Mouse (Mus musculus) adrenal gland, postnatal 10 days (tissue): Measurements from ENCODE around the gene Pik3ip1. TPM values are rescaled to one million over a fixed set of nuclear protein-coding genes. Genes with fewer than 3 reads are reported as not detected.

ENCODE experiments used
- DNase-seq: peaks from one replicate; pipeline ENCODE4 v3.0.0; 2021; ENCODE audit warnings: mixed read lengths
- total RNA-seq, 2 experiments: library from RNA; stranded (reverse); gene quantifications; 2 replicates each; pipeline ENCODE4 v1.2.3; 2021

Gene Pik3ip1
- total RNA-seq, 2 experiments from 2014 or later, result 13.3 to 17.8 TPM

DNA sequence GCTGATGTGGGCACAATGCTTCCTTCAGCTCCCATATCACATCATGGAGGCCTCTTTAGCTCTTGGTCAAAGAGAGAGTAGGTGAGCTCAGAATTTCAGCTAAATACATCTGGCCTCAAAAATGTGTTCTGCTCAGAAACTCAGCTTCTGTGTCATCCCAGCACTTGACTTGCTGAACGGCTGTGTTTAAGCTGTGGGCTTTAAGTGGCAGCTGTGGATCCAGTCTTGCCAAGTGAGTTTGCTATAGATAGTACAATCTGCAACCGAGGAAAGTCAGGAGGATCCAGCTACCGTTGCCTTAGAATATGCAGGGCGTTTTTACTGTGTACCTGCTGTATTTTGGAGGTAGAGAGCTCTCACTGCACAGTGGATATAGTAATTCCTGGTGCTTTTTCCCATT lies 27.8 kb upstream of the Pik3ip1 start:
- DNase-seq, result no peak

DNA sequence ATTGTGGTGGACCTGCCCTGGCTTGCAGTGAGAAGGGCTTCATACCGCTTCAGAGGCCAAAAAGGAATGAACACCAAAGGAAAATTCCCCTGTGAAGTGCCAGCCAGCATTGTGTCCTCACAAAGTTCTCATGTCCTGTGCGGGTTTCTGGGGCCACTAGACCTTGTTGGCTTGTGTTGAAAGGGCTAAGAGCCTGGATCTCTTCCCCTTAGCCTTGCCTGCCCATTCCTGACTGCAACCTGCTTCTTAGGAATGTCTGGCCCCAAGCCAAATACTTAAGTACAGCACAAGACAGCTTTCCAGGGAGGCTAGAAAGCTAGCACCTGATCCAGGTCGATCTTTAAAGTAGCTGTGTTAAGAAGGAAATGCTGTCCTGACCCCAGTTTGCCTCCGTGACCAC lies 27.4 kb upstream of the Pik3ip1 start:
- peak; percentile 20 for DNase-seq

DNA sequence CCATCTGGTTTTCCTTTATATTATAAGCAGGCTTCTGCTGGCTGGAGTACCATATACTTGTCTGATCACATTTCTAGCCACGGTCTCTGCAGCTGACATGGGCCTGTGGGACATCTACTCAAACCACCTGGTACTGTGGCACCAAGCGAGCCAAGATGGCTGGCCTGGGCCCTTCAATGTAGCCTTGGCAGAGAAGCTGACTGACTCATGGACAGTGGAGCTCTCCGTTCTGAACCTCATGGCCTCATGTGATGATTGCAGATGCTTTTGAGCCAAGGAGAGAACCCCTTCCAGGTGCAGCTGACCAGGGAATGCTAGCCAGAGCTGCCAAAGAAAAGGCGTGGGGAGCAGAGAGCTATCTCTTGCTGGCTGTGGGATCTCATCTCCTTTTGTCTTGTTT lies 24.4 kb upstream of the Pik3ip1 start:
- DNase-seq, result no peak

DNA sequence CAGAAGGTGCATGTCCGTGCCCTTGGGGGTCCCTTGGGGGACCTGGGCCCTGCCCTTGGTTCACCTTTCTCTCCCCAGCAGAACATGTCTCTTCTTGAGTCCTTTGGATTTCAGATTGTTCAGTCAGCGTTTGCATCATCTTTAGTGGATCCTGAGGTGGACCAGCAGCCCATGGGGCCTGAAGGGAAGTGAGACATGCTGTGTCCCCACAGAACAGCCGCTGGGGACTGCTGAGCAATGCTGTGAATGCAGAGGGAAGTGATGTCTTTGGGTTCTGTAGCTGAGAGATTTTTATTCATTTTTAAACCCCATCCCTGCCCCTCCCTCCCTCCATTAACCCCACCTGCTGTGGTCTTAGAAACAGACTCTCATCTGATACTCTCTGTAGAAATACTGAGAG lies 22.3 kb upstream of the Pik3ip1 start:
- DNase-seq, result no peak

DNA sequence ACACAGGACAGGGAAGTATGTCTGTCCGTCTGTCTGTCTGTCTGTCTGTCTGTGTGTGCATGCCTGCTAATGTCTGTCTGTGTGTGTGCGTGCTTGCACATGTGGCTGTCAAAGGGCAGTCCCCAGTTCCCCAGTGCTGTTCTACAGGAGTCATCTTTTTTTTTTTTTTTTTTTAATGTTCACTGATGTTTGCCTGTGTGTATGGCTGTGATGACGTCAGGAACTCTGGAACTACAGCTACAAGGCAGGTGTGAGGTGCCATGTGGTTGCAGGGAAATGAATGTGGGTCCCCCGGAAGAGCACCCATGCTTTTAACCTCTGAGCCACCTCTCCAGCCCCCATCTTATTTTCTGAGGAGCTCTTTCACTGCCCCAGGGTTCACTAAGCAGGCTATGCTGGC lies 20.3 kb upstream of the Pik3ip1 start:
- no peak for DNase-seq

DNA sequence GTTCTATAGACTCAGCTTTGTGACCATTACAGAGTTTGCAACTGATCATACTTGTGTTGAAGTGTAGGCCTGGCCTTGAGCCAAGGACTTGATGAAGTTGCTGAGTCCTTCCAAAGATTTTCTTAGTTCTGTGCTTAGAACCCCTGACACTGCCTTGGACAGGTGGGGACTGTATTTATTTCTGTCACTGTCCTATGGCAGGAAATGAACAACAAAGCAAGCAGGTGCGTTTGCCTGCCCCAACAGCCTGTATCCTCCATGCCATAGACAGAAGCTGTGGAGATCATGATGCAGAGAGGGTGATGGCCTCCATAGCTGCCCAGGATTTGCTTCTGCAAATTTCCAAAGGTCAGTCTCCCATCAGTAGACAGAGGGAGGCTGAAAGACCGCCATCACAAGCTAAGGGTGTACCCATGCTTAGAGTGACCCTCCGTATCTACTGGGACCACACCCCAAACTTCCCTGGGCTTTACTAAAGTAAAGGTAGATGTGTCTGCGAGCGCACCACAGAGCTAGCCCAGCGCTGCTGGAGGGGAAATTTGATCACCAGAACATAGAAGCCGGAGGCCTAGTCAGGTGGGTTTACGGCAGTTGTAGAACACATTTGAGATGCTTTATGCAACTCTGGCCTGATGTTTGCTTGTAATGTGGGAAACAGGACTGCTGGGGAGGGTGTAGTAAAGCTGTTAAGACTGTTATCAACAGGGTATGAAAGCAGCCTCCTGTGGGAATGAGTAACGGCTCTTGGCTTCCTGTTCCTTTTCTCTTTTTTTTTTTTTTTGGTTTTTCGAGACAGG lies 19.2 kb upstream of the Pik3ip1 start:
- no peak for DNase-seq

DNA sequence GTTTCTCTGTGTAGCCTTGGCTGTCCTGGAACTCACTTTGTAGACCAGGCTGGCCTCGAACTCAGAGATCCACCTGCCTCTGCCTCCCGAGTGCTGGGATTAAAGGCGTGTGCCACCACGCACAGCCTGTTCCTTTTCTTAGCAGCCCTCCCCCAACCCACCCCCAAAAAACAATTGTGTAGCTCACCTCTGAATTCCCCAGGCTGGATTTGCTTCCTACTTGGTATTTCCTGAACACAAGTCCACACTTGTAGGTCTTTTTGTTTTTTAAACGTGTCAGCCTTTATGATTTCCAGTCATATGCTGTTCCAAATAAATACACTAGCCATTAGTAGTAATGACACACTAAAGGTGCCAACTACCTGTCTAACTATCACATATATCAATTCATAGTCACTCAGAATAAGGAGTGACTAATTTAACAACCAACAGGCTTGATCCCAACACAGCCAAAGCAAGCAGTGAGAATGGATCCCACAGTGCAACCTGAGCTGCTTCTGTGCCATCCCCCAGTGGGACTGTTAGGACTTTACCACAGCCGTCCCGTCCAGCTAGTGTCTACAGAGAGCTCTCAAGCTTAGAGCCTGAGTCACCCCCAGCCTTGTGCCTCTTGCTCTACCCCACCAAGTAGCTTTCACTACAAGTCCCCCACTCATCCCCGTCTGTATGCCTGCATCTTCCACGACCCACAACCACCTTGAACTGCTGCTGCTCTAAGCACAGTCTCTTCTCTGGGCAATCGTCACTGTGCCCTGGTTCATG lies 18.4 kb upstream of the Pik3ip1 start:
- DNase-seq, result no peak

DNA sequence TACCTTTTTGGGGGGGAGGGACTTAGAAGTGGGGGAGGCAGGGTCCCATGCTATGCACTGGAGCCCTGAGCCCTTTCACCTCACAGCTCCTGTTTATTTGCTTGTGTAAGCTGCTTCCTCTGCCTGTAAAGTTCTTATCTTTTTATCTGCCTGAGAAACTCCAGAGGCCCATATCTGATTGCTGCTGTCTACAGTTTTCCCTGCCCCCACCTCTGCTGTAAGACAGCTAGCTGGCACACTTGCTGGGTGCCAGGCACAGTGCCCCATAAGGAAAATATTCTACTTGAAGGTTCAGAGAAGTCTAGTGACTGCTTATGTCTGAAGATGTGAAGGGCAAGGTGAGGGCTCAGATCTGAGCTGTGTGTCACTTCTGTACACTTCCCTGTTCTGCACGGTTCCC lies 16.9 kb upstream of the Pik3ip1 start:
- peak; percentile 31 for DNase-seq

DNA sequence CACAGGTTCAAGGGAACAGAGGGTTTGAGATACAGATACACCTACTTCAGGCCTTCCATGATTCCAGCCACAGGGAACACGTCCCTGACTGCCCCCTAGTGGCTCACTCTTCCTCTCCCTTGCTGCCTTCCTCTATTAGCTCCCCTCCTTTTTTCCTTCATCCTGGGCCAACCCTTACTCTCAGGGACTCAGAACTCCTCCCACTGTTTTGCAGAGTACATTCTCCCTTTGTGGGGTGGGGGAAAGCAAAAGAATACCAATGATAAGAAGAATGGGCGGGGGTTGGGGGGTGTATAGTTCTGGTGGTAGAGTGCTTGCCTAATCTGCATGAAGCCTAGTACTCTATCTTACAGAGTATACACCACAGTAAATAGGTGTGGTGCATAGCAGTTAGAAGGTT lies 16.1 kb upstream of the Pik3ip1 start:
- peak; percentile 84 for DNase-seq

DNA sequence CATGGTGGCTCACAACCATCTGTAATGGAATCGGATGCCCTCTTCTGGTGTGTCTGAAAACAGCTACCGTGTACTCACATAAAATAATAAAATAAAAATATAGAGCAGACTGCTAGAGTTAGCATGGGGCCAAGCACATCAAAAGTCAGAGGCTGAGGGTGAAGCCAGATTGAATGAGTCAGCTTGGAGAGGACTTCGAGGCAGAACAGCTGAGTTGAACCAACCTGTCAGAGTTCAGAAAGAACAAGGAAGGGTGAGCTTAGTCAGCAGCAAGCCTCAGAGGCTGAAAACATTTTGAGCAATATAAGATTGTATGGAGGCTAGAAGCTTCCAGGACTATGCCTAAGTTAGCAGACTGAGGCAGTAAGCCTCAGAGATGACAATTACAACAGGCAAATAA lies 11.9 kb upstream of the Pik3ip1 start:
- no peak for DNase-seq

DNA sequence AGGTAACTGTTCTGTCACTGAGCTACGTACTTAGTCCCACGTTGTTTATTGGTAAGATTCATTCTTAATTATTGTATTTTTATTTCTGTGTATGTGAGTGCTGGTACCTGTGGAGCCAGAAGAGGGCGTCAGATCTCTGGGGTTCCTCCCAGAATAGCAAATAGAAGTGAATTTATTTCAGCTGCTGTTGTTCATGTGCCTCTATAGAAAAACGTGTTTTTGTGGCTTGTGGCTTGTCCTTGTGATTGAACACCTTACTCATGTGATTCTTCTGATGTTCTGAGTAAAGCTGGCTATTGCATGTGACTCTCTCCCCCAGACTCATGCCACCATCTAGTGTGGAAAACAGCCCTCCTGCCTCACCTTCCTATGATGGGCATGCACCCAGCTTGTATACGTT lies 1.9 kb upstream of the Pik3ip1 start:
- DNase-seq, result no peak

DNA sequence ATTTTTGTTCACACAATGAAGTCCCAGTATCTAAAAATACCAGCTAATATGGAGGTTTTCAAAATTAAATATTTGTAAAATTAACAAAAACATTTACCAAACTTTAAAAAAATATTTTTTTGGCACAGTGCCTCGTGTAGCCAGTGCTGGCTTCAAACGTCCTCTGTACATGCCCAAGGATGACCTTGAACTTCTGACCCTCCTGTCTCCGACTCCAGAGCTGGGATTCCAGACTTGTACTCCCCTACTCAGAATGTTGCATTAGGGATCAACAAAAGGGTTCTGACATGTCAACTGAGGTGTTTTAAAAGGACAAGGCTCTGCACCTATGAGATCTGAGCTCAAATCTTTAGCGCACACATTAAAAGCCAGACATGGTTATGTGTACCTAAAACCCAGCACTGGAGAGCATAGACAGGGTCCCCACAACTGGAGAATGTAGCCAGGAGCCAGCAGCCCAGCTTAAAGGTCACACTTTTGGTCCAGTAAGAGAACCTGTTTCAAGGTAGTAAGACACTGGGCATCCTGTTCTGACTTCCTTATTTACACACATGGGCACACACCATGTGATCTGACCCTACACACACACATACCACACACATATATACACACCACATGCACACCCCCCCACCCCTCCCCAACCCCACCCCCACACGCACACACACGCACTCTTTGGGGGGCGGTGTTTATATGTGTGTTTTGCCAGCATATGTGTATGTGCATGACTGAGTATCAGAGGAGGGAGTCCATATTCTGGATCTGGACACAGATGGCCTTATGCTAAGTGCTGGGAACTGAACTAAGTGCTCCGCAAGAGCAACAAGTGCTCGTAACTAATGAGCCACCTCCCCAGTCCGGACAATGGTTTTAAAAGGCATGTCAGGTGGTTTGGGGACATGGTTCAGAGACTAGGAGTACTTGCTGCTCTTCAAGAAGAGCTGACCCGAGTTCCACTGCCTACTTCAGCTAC lies 1.1 kb upstream of the Pik3ip1 start:
- DNase-seq, result no peak

DNA sequence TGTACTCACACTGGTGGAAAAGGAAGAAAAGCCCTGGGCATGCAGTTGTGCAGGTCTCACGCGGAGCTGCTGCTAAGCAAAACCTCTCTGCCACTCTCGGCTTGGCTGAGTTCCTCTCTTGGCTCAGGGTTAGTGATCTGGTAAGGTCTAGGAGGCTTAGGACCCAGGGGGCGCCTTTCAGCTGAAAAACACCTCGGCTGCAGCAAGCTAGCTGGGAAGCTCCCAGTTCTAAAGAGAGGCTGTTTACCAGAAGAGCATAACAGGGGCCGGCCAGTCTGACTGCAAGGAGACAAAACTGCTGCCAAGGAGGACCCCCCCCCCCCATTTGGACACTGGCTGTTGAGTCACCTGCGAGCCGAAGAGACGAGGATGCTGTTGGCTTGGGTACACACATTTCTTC lies 365 bp downstream of the Pik3ip1 start:
- peak; percentile 89 for DNase-seq

DNA sequence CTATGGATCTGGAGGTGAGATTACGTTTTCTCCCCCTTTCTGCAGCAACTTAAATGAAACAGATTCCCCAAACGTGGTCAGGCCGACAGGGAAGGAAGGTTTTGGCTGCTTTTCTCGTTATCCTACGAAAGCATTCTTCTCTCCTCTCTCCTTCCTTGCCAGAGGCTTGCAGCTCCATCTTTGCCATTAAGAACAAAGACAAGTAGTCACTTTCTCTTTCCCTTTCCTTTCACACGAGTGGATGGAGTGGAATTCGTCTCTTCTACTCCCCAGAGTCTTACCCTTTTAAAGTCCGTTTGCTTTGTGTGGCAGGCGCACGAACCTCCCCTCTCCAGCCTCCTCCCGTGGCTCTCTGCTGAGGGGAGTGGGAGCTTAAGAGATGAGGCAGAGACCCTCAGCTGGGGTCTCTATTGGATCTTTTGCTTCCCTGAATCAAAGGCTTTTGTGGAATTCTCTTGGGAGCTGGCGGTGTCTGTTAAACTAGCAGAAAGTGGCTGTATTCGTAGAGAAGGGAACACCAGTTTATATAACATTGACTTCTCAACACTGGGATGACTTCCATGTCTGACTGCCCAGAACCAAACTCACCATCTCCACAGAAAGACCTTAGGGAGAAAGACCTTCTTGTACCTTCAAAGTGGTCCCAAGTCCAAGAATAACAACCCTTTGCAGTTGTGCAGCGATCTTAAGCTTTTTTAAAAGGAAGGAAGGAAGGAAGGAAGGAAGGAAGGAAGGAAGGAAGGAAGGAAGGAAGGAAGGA lies 970 bp downstream of the Pik3ip1 start:
- DNase-seq, result no peak

DNA sequence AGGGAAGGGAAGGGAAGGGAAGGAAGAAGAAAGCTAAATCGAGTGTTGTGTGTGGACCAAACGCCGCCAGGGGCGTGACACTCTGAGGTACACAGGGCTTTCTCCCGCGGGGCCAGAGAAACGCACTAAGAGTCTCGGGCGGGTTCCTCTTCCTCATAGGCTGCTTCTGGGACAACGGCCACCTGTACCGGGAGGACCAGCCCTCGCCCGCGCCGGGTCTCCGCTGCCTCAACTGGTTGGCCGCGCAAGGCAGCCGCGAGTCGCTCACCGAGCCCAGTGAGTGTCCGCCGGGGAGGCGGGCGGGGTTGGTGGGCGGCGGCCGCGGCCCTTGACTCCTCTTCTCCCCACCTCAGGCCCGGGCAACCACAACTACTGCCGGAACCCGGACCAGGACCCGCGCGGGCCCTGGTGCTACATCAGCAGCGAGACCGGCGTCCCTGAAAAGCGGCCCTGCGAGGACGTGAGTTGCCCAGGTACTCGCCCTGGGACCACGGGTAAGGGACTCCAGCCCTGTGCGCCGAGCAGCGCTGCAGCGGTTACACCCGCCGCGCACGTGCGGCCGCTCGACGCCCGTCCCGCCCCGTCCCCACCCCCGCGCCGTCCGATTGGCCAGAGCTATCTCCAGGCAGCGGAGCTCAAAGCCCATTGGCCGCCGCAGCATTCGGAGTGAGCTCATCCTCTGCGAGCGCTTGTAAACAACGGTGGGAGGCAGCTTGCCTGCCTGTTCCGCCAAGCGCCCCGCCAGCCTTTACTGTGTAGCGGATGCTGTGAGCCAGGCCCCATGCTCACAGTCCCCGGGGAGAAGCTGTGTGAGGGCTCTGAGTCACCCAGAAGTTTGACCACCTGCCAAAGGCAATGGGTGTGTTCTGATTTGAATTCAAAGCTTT lies 1.8 kb downstream of the Pik3ip1 start:
- DNase-seq, result peak; percentile 94

DNA sequence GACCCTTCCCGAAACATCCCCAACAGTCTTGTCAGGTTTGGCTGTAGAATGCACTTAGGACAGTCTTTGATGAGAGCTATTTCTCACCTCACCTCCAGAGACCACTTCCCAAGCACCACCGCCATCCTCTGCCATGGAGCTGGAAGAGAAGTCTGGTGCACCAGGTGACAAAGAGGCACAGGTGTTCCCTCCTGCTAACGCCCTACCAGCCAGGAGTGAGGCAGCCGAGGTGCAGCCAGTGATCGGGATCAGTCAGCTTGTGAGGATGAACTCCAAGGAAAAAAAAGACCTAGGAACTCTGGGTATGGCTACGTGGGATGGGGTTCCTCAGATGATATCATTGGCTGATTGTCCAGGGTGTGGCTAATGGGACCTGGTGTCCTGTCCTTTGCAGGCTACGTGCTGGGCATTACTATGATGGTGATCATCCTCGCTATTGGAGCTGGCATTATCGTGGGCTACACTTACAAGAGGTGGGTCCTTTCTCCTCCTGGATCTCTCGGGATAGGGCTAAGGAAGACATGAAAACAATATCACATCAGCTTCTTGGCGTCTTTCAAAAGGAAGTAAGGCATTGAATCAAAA lies 3.0 kb downstream of the Pik3ip1 start:
- no peak for DNase-seq

DNA sequence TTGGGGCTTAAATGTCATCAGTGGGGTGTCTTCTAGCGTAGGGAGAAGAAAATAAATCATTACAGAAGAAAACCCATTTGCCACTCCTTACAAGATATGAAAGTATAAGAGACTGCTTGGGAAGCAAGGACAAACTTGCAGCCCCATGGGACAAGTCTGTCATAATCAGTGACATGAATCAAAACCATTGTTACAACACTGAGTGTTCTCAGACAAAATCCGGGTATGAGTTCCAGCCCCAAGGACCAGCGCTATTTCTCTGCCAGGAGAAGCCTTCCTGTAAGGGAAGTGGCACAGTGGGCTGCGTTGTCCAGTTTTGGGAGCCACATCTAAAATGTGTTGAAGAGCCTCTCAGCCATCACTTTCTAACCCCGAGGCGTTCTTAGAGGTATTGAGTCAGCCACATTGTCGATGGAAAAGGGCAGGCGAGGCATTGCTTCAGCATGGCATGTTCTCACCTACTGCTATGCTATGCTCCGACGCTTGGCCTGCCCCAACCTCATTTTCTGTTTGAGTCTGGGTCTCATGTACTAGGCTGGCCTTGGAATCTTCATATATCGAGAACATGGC lies 4.0 kb downstream of the Pik3ip1 start:
- DNase-seq, result peak; percentile 61

DNA sequence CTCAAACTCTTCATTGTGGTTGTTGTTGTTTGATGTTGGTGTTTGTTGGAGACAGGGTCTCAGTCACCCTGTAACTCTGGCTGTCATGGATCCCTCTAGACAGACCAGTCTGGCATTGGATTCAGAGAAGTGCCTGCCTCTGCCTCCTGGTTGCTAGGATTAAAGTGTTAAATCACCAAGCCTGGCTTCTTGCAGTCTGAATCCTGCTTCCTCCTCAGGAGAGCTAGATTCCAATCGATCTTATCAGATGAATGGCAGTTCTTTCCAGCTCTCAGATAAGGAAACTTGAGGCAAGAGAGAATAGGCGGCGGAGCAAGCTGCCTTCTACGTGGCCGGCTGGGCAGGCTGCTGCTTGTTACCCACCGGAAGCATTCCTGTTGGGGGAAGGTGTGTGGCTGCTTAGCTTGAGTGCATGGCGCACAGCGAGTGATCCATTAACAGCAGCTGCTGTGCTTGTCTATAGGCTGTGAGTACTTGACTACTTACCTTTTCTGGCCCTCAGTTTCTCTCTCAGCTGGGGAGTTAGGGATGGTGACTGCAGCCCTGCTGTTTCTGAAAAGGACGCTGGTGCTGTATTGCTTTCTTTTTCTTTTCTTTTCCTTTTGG lies 4.6 kb downstream of the Pik3ip1 start:
- no peak for DNase-seq

DNA sequence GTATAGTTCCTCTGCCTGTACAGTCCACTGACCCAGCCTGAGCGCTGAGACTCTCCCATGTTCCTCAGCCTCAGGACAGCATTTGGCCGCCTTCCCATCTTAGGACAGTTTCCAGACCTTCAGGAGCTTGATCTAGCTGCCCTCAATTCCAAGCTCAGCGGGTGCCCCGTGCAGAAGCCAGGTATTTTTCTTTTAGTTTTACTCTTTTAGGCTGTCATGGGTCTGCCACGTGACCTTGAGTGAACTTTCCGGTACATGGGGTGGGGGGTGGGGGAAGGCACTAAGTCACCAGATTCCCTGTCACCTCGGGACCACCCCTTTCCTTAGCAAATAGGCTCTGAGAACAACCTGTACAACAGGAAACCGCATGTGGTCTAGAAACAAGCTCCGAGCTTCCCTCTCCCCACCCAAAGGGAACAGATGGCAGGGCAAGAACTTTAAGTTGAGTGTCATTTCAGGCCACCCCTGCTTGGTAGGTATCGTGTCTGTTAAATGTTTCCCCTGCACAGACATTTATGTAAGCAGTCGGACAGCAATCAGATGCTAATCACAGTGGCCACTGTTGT lies 5.5 kb downstream of the Pik3ip1 start:
- peak; percentile 74 for DNase-seq
